ENCODE assay signal across 20 mouse cellular contexts in the genomic region with DNA sequence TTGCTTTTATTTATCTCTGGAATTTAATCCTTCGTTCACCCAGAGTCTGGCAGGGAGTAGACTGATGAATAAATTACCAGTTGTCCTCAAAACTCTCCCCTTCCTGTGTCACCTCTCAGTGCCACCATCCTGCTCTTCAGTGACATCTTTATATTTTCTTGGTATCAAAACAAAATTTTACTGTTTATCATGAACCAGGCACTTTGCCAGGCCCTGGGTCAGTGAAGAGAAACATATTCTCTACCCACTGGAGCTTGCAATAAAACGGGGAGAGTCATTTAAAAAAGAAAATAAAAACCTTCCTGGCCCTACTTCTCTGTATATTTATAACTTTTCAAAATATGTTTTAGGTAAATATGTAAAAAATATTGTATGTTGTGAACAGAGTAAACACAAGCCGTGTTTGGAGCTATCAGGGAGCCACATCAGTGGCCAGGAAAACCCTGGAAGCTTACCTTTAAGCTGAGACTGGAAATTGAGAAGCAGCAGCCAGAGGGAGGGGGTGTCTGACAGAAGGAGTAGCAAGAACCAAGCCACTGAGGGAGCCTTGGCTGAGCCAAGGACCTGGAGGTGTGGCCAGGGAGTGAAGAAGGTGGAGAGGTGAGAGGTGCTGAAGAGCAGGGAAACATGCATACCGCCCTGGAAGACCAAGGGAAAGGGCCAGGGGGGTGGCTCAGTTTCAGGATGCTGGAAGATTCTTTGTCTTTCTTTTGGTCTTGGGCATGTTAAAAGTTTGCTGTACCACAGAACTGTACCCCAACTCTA. TPM values are rescaled to one million over a fixed set of nuclear protein-coding genes. Genes with fewer than 3 reads are reported as not detected.
A peak's percentile ranks its signal among the peaks of the same experiment; 100 is the strongest.
DNase-seq lines count a peak whose midpoint lies in the region; ATAC-seq and TF ChIP-seq lines count a peak whose summit lies in the region.
"Had no signal": no experiment of that assay in that cellular context is flagged by ENCODE, and none has a peak within 500 bp of the region (broad histone marks: within the 10 kb centered on the region; RNA-seq: fewer than 3 reads in every experiment).

No protein-coding gene starts in this region.

- ATAC-seq in kidney, embryonic 16.5 days (ENCODE audit: low FRiP score, low TSS enrichment), result peak; percentile 35; the same call in 1 of the 2 replicates
- ATAC-seq in erythroid progenitor cell, adult 5-6 weeks (replicated peaks; ENCODE audit: low FRiP score, poor library complexity, severe bottlenecking), result 0 out of 2 replicates have a peak, but pooled peaks have one; percentile 39
- no peak for ATAC-seq in hindbrain, embryonic 13.5 days (ENCODE audit: low FRiP score)
- ATAC-seq: CD4-positive, CD25-positive, alpha-beta regulatory T cell, adult 4 months; hindbrain, embryonic 16.5 days; intestine, embryonic 15.5 days; liver, postnatal 0 days had no signal

- intact Hi-C loops in gastrocnemius, adult 2 months (cut with DNase I), result no loop called here

- peaks cover 16% of the 10 kb centered on the region for H3K4me1 ChIP-seq in kidney, embryonic 16.5 days (ENCODE audit: insufficient read depth, low read length)
- H3K4me1 ChIP-seq in hindbrain, embryonic 13.5 days (replicated peaks), result no peaks in the 10 kb centered on the region
- H3K4me1 ChIP-seq: intestine, embryonic 15.5 days; limb, embryonic 12.5 days had no signal

- no peak overlapping the region for H3K4me3 ChIP-seq in gastrocnemius, adult 2 months
- H3K4me3 ChIP-seq in kidney, embryonic 16.5 days (ENCODE audit: low read length), result no peak overlapping the region
- H3K4me3 ChIP-seq in hindbrain, embryonic 13.5 days, result no peak overlapping the region
- H3K4me3 ChIP-seq: intestine, embryonic 15.5 days; layer of hippocampus, adult 2 months; limb, embryonic 12.5 days had no signal

- no peak overlapping the region for H3K4me2 ChIP-seq in kidney, embryonic 16.5 days (replicated peaks; ENCODE audit: low read depth, low read length)
- H3K4me2 ChIP-seq in hindbrain, embryonic 13.5 days, result no peak overlapping the region
- H3K4me2 ChIP-seq: intestine, embryonic 15.5 days; limb, embryonic 12.5 days; liver, embryonic 11.5 days had no signal

- H3K36me3 ChIP-seq in kidney, embryonic 16.5 days (ENCODE audit: insufficient read depth, low read length), result no peaks in the 10 kb centered on the region
- H3K36me3 ChIP-seq in hindbrain, embryonic 13.5 days, result no peaks in the 10 kb centered on the region
- H3K36me3 ChIP-seq: G1E; intestine, embryonic 15.5 days; limb, embryonic 12.5 days had no signal

- no peak overlapping the region for H3K9ac ChIP-seq in kidney, embryonic 16.5 days (replicated peaks; ENCODE audit: low read length)
- H3K9ac ChIP-seq in hindbrain, embryonic 13.5 days, result no peak overlapping the region
- H3K9ac ChIP-seq: intestine, embryonic 15.5 days; limb, embryonic 12.5 days; liver, postnatal 0 days had no signal

- peak overlapping the region; percentile 67 for H3K27ac ChIP-seq in gastrocnemius, adult 2 months
- peak overlapping the region; percentile 16 for H3K27ac ChIP-seq in kidney, embryonic 16.5 days (ENCODE audit: low read length)
- H3K27ac ChIP-seq in hindbrain, embryonic 13.5 days, result no peak overlapping the region
- H3K27ac ChIP-seq: intestine, embryonic 15.5 days; layer of hippocampus, adult 2 months; limb, embryonic 12.5 days; macrophage had no signal

- TF ChIP-seq CTCF in gastrocnemius, adult 2 months (IDR thresholded peaks at IDR 0.05), result no peak

- peak; percentile 40 for DNase-seq in gastrocnemius, adult 2 months
- DNase-seq in gastrocnemius, postnatal 10 days, result no peak
- no peak for DNase-seq in kidney, adult 18-20 months
- peak; percentile 21 for DNase-seq in ES-CJ7 (ENCODE audit: low read depth, low spot score)
- DNase-seq in thymus, postnatal 0 days (ENCODE audit: low spot score), result no peak
- DNase-seq: adrenal gland, postnatal 14 days; cerebellum, adult 9-10 months; liver, postnatal 0 days; thymus, postnatal 36 days had no signal

- WGBS in kidney, embryonic 16.5 days, result 23% methylated on average over 4 of the region's 4 CpGs
- 57% methylated on average over 4 of the region's 4 CpGs for WGBS in hindbrain, embryonic 13.5 days

- no peaks in the 10 kb centered on the region for H3K9me3 ChIP-seq in kidney, embryonic 16.5 days (ENCODE audit: low read length)
- no peaks in the 10 kb centered on the region for H3K9me3 ChIP-seq in hindbrain, embryonic 13.5 days
- H3K9me3 ChIP-seq: G1E; intestine, embryonic 15.5 days; limb, embryonic 12.5 days had no signal

- no peaks in the 10 kb centered on the region for H3K27me3 ChIP-seq in kidney, embryonic 16.5 days (ENCODE audit: insufficient read depth, low read length)
- H3K27me3 ChIP-seq in hindbrain, embryonic 13.5 days, result no peaks in the 10 kb centered on the region
- H3K27me3 ChIP-seq: intestine, embryonic 15.5 days; limb, embryonic 12.5 days had no signal

RNA-seq across cellular contexts. Expression of a gene that starts 21.3 kb away (rescaled TPM):
- 10 to 100 TPM; 48.5 to 55.6 TPM for total RNA-seq in gastrocnemius, adult 2 months (2021)
- total RNA-seq in gastrocnemius, postnatal 10 days (2021), result 10 to 100 TPM; 51.5 to 68.8 TPM
- polyA plus RNA-seq in kidney, embryonic 16.5 days (2015; fragmentation: Nextera tagmentation; extraction: Ambion mirVana), result 27.4 and 33.9 TPM in 2 replicates
- 113 and 187 TPM in 2 replicates for total RNA-seq in erythroid progenitor cell, adult 5-6 weeks (2015; ENCODE audit: low replicate concordance)
- total RNA-seq in erythroid progenitor cell, adult 5-6 weeks (2017; ENCODE audit: low replicate concordance), result 141 and 357 TPM in 2 replicates
- polyA plus RNA-seq in hindbrain, embryonic 13.5 days (2015; fragmentation: Nextera tagmentation; extraction: Ambion mirVana), result 42.6 and 45.2 TPM in 2 replicates
- 16.2 and 23.9 TPM in 2 replicates for polyA plus RNA-seq in thymus, postnatal 0 days (2015; fragmentation: Nextera tagmentation; extraction: Ambion mirVana)

Comparison
In these comparisons a context has a peak if more than half of its experiments do, and no peak if none do; other contexts are left out.
1. DNase-seq: peak in gastrocnemius, adult 2 months (single experiment) and ES-CJ7 (single experiment); none in gastrocnemius, postnatal 10 days (single experiment), kidney, adult 18-20 months (single experiment) and thymus, postnatal 0 days (single experiment).